Mouse (Mus musculus) liver, embryonic 14.5 days (tissue): ENCODE data around the gene Gm10310. TPM values are rescaled to one million over a fixed set of nuclear protein-coding genes. Genes with fewer than 3 reads are reported as not detected.
"Not testable (repeated sequence)": the region's sequence is repeated elsewhere in the genome, so short reads cannot be mapped to it uniquely, and the experiment has no call there.

Source experiments
- ATAC-seq: fragments of 200-750 bp; cut with Nextera tagmentation; 2 replicates; pipeline ENCODE4 v1.8.0; 2017; ENCODE audit warnings: moderate number of reproducible peaks, mild to moderate bottlenecking, moderate library complexity; ENCODE audit not compliant: insufficient read depth
- DNase-seq, 3 experiments: peaks; one replicate each; pipeline ENCODE4 v3.0.0-alpha.2; 2012 to 2013; ENCODE audit warnings: low read depth in 3 of 3, low spot score in 3 of 3
- H3K27ac ChIP-seq: fragments of 300-500 bp; sonication (generic); 2 replicates; pipeline ENCODE4 v1.5.1; 2014; ENCODE audit warnings: moderate library complexity, mild to moderate bottlenecking, control low read depth, inconsistent platforms
- H3K27me3 ChIP-seq: fragments of 300-500 bp; sonication (generic); 2 replicates; pipeline ENCODE4 v1.6.1; 2014; ENCODE audit warnings: mild to moderate bottlenecking, low read length, moderate library complexity; ENCODE audit not compliant: control insufficient read depth, insufficient read depth
- H3K36me3 ChIP-seq: fragments of 300-500 bp; sonication (generic); replicated peaks from 2 replicates; pipeline ENCODE4 v1.6.1; 2014; ENCODE audit warnings: low read depth; ENCODE audit not compliant: control insufficient read depth, insufficient read depth
- H3K4me1 ChIP-seq, 2 experiments: fragments of 200-500 bp in 1 of 2; fragments of 300-500 bp in 1 of 2; sonication (generic) in 1 of 2; replicated peaks; 2 replicates each; pipeline ENCODE4 v1.6.1; 2012 to 2014; ENCODE audit warnings: antibody characterized with exemption in 1 of 2, inconsistent platforms in 1 of 2, low read length in 1 of 2; ENCODE audit not compliant: control insufficient read depth in 2 of 2, insufficient read depth in 2 of 2
- H3K4me2 ChIP-seq: fragments of 300-500 bp; sonication (generic); 2 replicates; pipeline ENCODE4 v1.6.1; 2014; ENCODE audit warnings: low read depth, mild to moderate bottlenecking, control low read depth, moderate library complexity
- H3K4me3 ChIP-seq, 2 experiments: fragments of 200-500 bp in 1 of 2; fragments of 300-500 bp in 1 of 2; sonication (generic) in 1 of 2; 2 replicates each; pipeline ENCODE4 v1.5.1; 2012 to 2014; ENCODE audit warnings: low read depth in 2 of 2, low read length in 2 of 2, mild to moderate bottlenecking in 2 of 2, control low read depth in 1 of 2, inconsistent platforms in 1 of 2, moderate library complexity in 1 of 2; ENCODE audit not compliant: insufficient read depth in 1 of 2
- H3K9ac ChIP-seq: fragments of 300-500 bp; sonication (generic); replicated peaks from 2 replicates; pipeline ENCODE4 v1.6.1; 2014; ENCODE audit warnings: mild to moderate bottlenecking, control low read depth, moderate library complexity
- H3K9me3 ChIP-seq: fragments of 300-500 bp; sonication (generic); 2 replicates; pipeline ENCODE4 v1.6.1; 2016; ENCODE audit warnings: low read length, mixed read lengths; ENCODE audit not compliant: control insufficient read depth
- CTCF ChIP-seq: IDR thresholded peaks from 2 replicates; pipeline ENCODE4 v1.5.1; 2016; ENCODE audit warnings: antibody characterized with exemption, low read depth, control low read depth
- EP300 ChIP-seq: IDR thresholded peaks from 2 replicates; pipeline ENCODE4 v1.6.1; 2016; ENCODE audit warnings: antibody characterized with exemption, low read depth
- WGBS: fragments of 180-500 bp; shearing (Covaris S2); extraction: QIAGEN DNeasy Blood & Tissue Kit; methylation state at CpG from one replicate; pipeline ENCODE4 v1.1.7; 2014; ENCODE audit not compliant: insufficient replicate concordance; 5-methylcytosine and 5-hydroxymethylcytosine counted together
- polyA plus RNA-seq, 2 experiments: library from polyadenylated mRNA; depleted of rRNA in 1 of 2; stranded (reverse) in 1 of 2; unstranded in 1 of 2; fragments of >200 nt; fragmentation: Nextera tagmentation in 1 of 2; extraction: Ambion mirVana in 1 of 2; gene quantifications; 2 replicates each; pipeline versions ENCODE4 v1.2.1 to v1.2.3; 2012 to 2014

Gm10310 gene
- polyA plus RNA-seq, 2 experiments, result not detected

- not testable (repeated sequence) for ATAC-seq, H3K4me3 ChIP-seq, H3K9ac ChIP-seq, H3K36me3 ChIP-seq, H3K9me3 ChIP-seq, H3K4me2 ChIP-seq, H3K4me1 ChIP-seq, DNase-seq, H3K27ac ChIP-seq, H3K27me3 ChIP-seq
- 42% methylated on average over 2 of the region's 2 CpGs for WGBS
Observed at GRCm38 (mm10) chr10:129967166-129967565, 17.7 kb downstream of the Gm10310 start, which contains the start of gene Olfr819. Gene Olfr819 (minus strand): TSS chr10:129967266.

GRCm38 (mm10) chr10:129966232-129966631 is 18.6 kb downstream of the Gm10310 start:
- not testable (repeated sequence) for H3K27me3 ChIP-seq, H3K9me3 ChIP-seq, H3K27ac ChIP-seq, H3K36me3 ChIP-seq, H3K4me1 ChIP-seq, H3K4me2 ChIP-seq, DNase-seq, ATAC-seq, H3K4me3 ChIP-seq, H3K9ac ChIP-seq
- 76% methylated on average over 2 of the region's 3 CpGs for WGBS

- H3K36me3 ChIP-seq, result no peaks in the 10 kb centered on the region
- 71% methylated on average over 2 of the region's 2 CpGs for WGBS
- no peak within 1 kb of the TSS for H3K9ac ChIP-seq
- no peak within 1 kb of the TSS for H3K4me3 ChIP-seq
- H3K4me2 ChIP-seq, result no peak within 1 kb of the TSS
- TF ChIP-seq CTCF (no peak), EP300 (no peak)
- H3K4me1 ChIP-seq, result no peaks in the 10 kb centered on the region
- H3K9me3 ChIP-seq, result no peaks in the 10 kb centered on the region
- ATAC-seq (no peak), DNase-seq (no peak)
- no peak within 1 kb of the TSS for H3K27ac ChIP-seq
- no peaks in the 10 kb centered on the region for H3K27me3 ChIP-seq
Observed at GRCm38 (mm10) chr10:129949000-129949399, 35.9 kb downstream of the Gm10310 start, which contains the start of gene Olfr818. Gene Olfr818 (minus strand): TSS chr10:129949100.

Other genes with a start within 250 kb of the Gm10310 start
- gene Olfr806, start 243.1 kb downstream of the Gm10310 start, polyA plus RNA-seq (2012; rRNA removed), result not detected in 2 replicates
- gene Olfr806, start 243.1 kb downstream of the Gm10310 start, polyA plus RNA-seq (2014; fragmentation: Nextera tagmentation; extraction: Ambion mirVana), result not detected in 2 replicates
- not detected in 2 replicates for gene Olfr807, start 227.3 kb downstream of the Gm10310 start, polyA plus RNA-seq (2012; rRNA removed)
- not detected in 2 replicates for gene Olfr807, start 227.3 kb downstream of the Gm10310 start, polyA plus RNA-seq (2014; fragmentation: Nextera tagmentation; extraction: Ambion mirVana)
- gene Olfr808, start 219.6 kb downstream of the Gm10310 start, polyA plus RNA-seq (2012; rRNA removed), result not detected in 2 replicates
- not detected in 2 replicates for gene Olfr808, start 219.6 kb downstream of the Gm10310 start, polyA plus RNA-seq (2014; fragmentation: Nextera tagmentation; extraction: Ambion mirVana)
- gene Olfr809, start 210.4 kb downstream of the Gm10310 start, polyA plus RNA-seq (2012; rRNA removed), result not detected in 2 replicates
- gene Olfr809, start 210.4 kb downstream of the Gm10310 start, polyA plus RNA-seq (2014; fragmentation: Nextera tagmentation; extraction: Ambion mirVana), result not detected in 2 replicates
- not detected in 2 replicates for gene Olfr810, start 190.1 kb downstream of the Gm10310 start, polyA plus RNA-seq (2012; rRNA removed)
- not detected in 2 replicates for gene Olfr810, start 190.1 kb downstream of the Gm10310 start, polyA plus RNA-seq (2014; fragmentation: Nextera tagmentation; extraction: Ambion mirVana)
- gene Olfr811, start 180.7 kb downstream of the Gm10310 start, polyA plus RNA-seq (2012; rRNA removed), result not detected in 2 replicates
- not detected in 2 replicates for gene Olfr811, start 180.7 kb downstream of the Gm10310 start, polyA plus RNA-seq (2014; fragmentation: Nextera tagmentation; extraction: Ambion mirVana)
- gene Olfr812, start 139.0 kb downstream of the Gm10310 start, polyA plus RNA-seq (2012; rRNA removed), result not detected in 2 replicates
- not detected in 2 replicates for gene Olfr812, start 139.0 kb downstream of the Gm10310 start, polyA plus RNA-seq (2014; fragmentation: Nextera tagmentation; extraction: Ambion mirVana)
- not detected in 2 replicates for gene Olfr813, start 129.7 kb downstream of the Gm10310 start, polyA plus RNA-seq (2012; rRNA removed)
- gene Olfr813, start 129.7 kb downstream of the Gm10310 start, polyA plus RNA-seq (2014; fragmentation: Nextera tagmentation; extraction: Ambion mirVana), result not detected in 2 replicates
- not detected in 2 replicates for gene Olfr814, start 105.2 kb downstream of the Gm10310 start, polyA plus RNA-seq (2012; rRNA removed)
- gene Olfr814, start 105.2 kb downstream of the Gm10310 start, polyA plus RNA-seq (2014; fragmentation: Nextera tagmentation; extraction: Ambion mirVana), result not detected in 2 replicates
- not detected in 2 replicates for gene Olfr815, start 79.2 kb downstream of the Gm10310 start, polyA plus RNA-seq (2012; rRNA removed)
- not detected in 2 replicates for gene Olfr815, start 79.2 kb downstream of the Gm10310 start, polyA plus RNA-seq (2014; fragmentation: Nextera tagmentation; extraction: Ambion mirVana)
- gene Olfr816, start 69.5 kb downstream of the Gm10310 start, polyA plus RNA-seq (2012; rRNA removed), result not detected in 2 replicates
- gene Olfr816, start 69.5 kb downstream of the Gm10310 start, polyA plus RNA-seq (2014; fragmentation: Nextera tagmentation; extraction: Ambion mirVana), result not detected in 2 replicates
- gene Olfr818, start 36.0 kb downstream of the Gm10310 start, polyA plus RNA-seq (2012; rRNA removed), result not detected in 2 replicates
- gene Olfr818, start 36.0 kb downstream of the Gm10310 start, polyA plus RNA-seq (2014; fragmentation: Nextera tagmentation; extraction: Ambion mirVana), result not detected in 2 replicates
- not detected in 2 replicates for gene Olfr819, start 17.8 kb downstream of the Gm10310 start, polyA plus RNA-seq (2012; rRNA removed)
- gene Olfr819, start 17.8 kb downstream of the Gm10310 start, polyA plus RNA-seq (2014; fragmentation: Nextera tagmentation; extraction: Ambion mirVana), result not detected in 2 replicates
- gene Olfr247, start 8.9 kb downstream of the Gm10310 start, polyA plus RNA-seq (2012; rRNA removed), result not detected in 2 replicates
- gene Olfr247, start 8.9 kb downstream of the Gm10310 start, polyA plus RNA-seq (2014; fragmentation: Nextera tagmentation; extraction: Ambion mirVana), result not detected in 2 replicates
- gene Olfr820, start 27.6 kb upstream of the Gm10310 start, polyA plus RNA-seq (2012; rRNA removed), result not detected in 2 replicates
- not detected in 2 replicates for gene Olfr820, start 27.6 kb upstream of the Gm10310 start, polyA plus RNA-seq (2014; fragmentation: Nextera tagmentation; extraction: Ambion mirVana)
- not detected in 2 replicates for gene Olfr821, start 45.3 kb upstream of the Gm10310 start, polyA plus RNA-seq (2012; rRNA removed)
- gene Olfr821, start 45.3 kb upstream of the Gm10310 start, polyA plus RNA-seq (2014; fragmentation: Nextera tagmentation; extraction: Ambion mirVana), result not detected in 2 replicates
- not detected in 2 replicates for gene Olfr822, start 86.1 kb upstream of the Gm10310 start, polyA plus RNA-seq (2012; rRNA removed)
- gene Olfr822, start 86.1 kb upstream of the Gm10310 start, polyA plus RNA-seq (2014; fragmentation: Nextera tagmentation; extraction: Ambion mirVana), result not detected in 2 replicates
- gene Olfr823, start 130.3 kb upstream of the Gm10310 start, polyA plus RNA-seq (2012; rRNA removed), result not detected in 2 replicates
- not detected in 2 replicates for gene Olfr823, start 130.3 kb upstream of the Gm10310 start, polyA plus RNA-seq (2014; fragmentation: Nextera tagmentation; extraction: Ambion mirVana)
- gene Olfr824, start 144.9 kb upstream of the Gm10310 start, polyA plus RNA-seq (2012; rRNA removed), result not detected in 2 replicates
- gene Olfr824, start 144.9 kb upstream of the Gm10310 start, polyA plus RNA-seq (2014; fragmentation: Nextera tagmentation; extraction: Ambion mirVana), result not detected in 2 replicates
- not detected in 2 replicates for gene Olfr825, start 181.7 kb upstream of the Gm10310 start, polyA plus RNA-seq (2012; rRNA removed)
- gene Olfr825, start 181.7 kb upstream of the Gm10310 start, polyA plus RNA-seq (2014; fragmentation: Nextera tagmentation; extraction: Ambion mirVana), result not detected in 2 replicates
- gene Olfr826, start 199.1 kb upstream of the Gm10310 start, polyA plus RNA-seq (2012; rRNA removed), result not detected in 2 replicates
- not detected in 2 replicates for gene Olfr826, start 199.1 kb upstream of the Gm10310 start, polyA plus RNA-seq (2014; fragmentation: Nextera tagmentation; extraction: Ambion mirVana)
- not detected in 2 replicates for gene Olfr827, start 229.3 kb upstream of the Gm10310 start, polyA plus RNA-seq (2012; rRNA removed)
- gene Olfr827, start 229.3 kb upstream of the Gm10310 start, polyA plus RNA-seq (2014; fragmentation: Nextera tagmentation; extraction: Ambion mirVana), result not detected in 2 replicates